Mouse (Mus musculus): ENCODE measurements around the gene Tysnd1.

Tysnd1 gene

GRCm38 (mm10) chr10:61694870-61695670 lies at the start of gene Tysnd1:
Gene Tysnd1 (plus strand): TSS chr10:61695514.
- DNase-seq (ENCODE audit: low spot score in 2 of 2): peak; percentile 96 to 99

GRCm38 (mm10) chr10:61646557-61646956 lies 48.8 kb upstream of the Tysnd1 start:
- no peak for DNase-seq (ENCODE audit: low spot score in 2 of 2)

- DNase-seq (ENCODE audit: low spot score in 2 of 2): peak; percentile 58 to 77
Measured at GRCm38 (mm10) chr10:61647790-61648736, 47.3 kb upstream of the Tysnd1 start, which contains the start of gene Ppa1. Gene Ppa1 (plus strand): TSS chr10:61648552.

- no peak for DNase-seq (ENCODE audit: low spot score in 2 of 2)
Measured at GRCm38 (mm10) chr10:61648737-61649645, 46.3 kb upstream of the Tysnd1 start.

- no peak for DNase-seq (ENCODE audit: low spot score in 2 of 2)
Measured at GRCm38 (mm10) chr10:61654105-61654504, 41.2 kb upstream of the Tysnd1 start.

GRCm38 (mm10) chr10:61654691-61655090 lies 40.6 kb upstream of the Tysnd1 start:
- DNase-seq (ENCODE audit: low spot score in 2 of 2): no peak

- DNase-seq (ENCODE audit: low spot score in 2 of 2): no peak
Measured at GRCm38 (mm10) chr10:61655188-61655587, 40.1 kb upstream of the Tysnd1 start.

- no peak for DNase-seq (ENCODE audit: low spot score in 2 of 2)
Measured at GRCm38 (mm10) chr10:61656928-61657882, 38.1 kb upstream of the Tysnd1 start.

GRCm38 (mm10) chr10:61657985-61658384 lies 37.3 kb upstream of the Tysnd1 start:
- DNase-seq (ENCODE audit: low spot score in 2 of 2): no peak

GRCm38 (mm10) chr10:61661887-61662286 lies 33.4 kb upstream of the Tysnd1 start:
- DNase-seq (ENCODE audit: low spot score in 2 of 2): no peak

GRCm38 (mm10) chr10:61662391-61662988 lies 32.8 kb upstream of the Tysnd1 start:
- DNase-seq (ENCODE audit: low spot score in 2 of 2): peak in 1 of 2 experiments; percentile 28

GRCm38 (mm10) chr10:61665111-61665510 lies 30.2 kb upstream of the Tysnd1 start:
- DNase-seq (ENCODE audit: low spot score in 2 of 2): no peak

- DNase-seq (ENCODE audit: low spot score in 2 of 2): no peak
Measured at GRCm38 (mm10) chr10:61665651-61666050, 29.7 kb upstream of the Tysnd1 start.

- no peak for DNase-seq (ENCODE audit: low spot score in 2 of 2)
Measured at GRCm38 (mm10) chr10:61669289-61669688, 26.0 kb upstream of the Tysnd1 start.

GRCm38 (mm10) chr10:61669896-61670295 lies 25.4 kb upstream of the Tysnd1 start:
- no peak for DNase-seq (ENCODE audit: low spot score in 2 of 2)

- no peak for DNase-seq (ENCODE audit: low spot score in 2 of 2)
Measured at GRCm38 (mm10) chr10:61670758-61671157, 24.6 kb upstream of the Tysnd1 start.

GRCm38 (mm10) chr10:61675935-61676334 lies 19.4 kb upstream of the Tysnd1 start:
- DNase-seq (ENCODE audit: low spot score in 2 of 2): no peak

GRCm38 (mm10) chr10:61679545-61679944 lies 15.8 kb upstream of the Tysnd1 start:
- DNase-seq (ENCODE audit: low spot score in 2 of 2): no peak

- peak; percentile 94 to 97 for DNase-seq (ENCODE audit: low spot score in 2 of 2)
Measured at GRCm38 (mm10) chr10:61680015-61680913, 15.1 kb upstream of the Tysnd1 start, which contains the start of gene Sar1a. Gene Sar1a (plus strand): TSS chr10:61680299.
